Mouse (Mus musculus): ENCODE measurements at regions not wholly inside any gene's neighbourhood (a gene's known extent, or its start where the extent isn't known, plus 50 kb on each side); places are given as distances from the start of the nearest gene placed in this dataset.

DNA sequence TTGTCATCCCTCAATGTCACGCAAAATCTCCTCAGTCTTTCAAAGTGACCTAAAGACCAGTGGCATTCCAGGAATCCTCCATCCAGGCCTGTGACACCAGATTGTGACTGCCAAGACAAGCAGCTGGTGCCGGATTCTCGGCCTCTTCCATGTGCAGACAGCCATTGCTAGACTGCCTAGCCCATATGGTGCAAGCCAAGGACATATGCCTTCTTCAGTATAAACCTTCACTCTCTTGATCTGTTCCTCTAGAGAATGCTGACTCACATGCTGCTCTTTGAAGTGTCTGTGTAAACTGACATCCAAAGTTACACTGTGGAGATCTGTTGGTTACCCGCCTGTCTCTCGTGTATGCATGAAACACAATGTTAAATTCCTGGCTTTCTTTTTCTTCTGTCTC is 589.4 kb upstream of the Kdm8 start:
- peak; percentile 45 to 59 for DNase-seq (ENCODE audit: low spot score in 2 of 2)

DNA sequence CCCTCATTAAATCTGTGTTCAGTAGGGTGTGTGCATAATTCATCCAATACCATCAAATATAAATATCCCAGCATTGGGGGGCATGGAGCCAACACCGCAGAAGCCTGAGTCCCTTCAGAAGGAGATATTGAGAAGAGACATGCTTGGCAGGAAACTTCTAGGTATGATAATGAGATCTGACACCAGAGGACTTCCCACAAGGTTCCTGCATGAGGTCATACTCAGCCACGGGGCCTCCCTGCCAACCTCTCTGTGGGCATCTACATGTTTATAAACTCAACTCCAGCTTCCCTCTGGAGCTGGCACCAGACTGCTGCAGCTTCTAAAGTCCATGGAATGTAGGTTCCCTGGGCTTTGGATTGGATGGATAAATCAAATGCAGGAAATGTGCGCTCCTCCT is 587.4 kb upstream of the Kdm8 start:
- DNase-seq (ENCODE audit: low spot score in 2 of 2): no peak

DNA sequence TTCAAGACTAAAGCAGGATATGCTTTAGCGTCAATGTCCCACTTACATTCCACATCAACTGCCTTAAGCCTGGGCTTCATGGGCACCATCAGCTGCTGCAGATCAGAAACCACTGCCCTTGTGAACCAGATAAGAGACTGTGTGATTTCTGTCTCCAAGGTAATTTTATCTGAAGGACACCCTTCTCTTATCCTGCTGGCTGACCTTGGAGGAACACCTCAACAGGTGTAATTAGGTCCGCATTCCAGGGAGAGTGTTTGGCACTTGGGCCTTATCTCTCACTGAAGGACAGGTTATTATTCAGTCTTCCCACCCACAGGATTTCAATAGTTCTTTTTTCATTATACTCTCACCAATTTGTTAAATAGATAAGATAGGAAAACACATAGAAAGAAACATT is 583.1 kb upstream of the Kdm8 start:
- DNase-seq (ENCODE audit: low spot score in 2 of 2): no peak

DNA sequence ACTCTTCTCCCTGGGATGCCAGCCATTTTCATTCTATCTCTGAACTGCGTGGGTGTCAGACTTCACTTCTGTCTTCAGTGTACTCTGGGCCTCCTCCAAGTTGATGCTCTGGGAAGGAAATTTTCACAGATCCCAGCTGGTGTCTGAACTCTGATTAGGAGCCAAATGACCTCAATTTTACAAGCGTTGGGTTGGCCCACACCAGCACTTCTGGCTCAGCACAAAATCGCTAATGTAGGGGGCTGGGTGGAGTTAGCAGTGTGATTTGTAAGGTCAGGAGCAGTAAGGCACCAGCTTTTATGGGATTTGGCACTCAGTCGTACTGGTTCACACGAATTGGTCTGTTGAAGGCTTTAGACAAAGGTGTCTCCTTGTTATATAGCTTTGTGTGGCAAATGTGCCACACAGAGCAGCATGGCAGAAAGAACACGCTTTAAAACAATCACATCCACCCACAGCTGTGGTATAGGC is 576.3 kb upstream of the Kdm8 start:
- DNase-seq (ENCODE audit: low spot score in 2 of 2): no peak

DNA sequence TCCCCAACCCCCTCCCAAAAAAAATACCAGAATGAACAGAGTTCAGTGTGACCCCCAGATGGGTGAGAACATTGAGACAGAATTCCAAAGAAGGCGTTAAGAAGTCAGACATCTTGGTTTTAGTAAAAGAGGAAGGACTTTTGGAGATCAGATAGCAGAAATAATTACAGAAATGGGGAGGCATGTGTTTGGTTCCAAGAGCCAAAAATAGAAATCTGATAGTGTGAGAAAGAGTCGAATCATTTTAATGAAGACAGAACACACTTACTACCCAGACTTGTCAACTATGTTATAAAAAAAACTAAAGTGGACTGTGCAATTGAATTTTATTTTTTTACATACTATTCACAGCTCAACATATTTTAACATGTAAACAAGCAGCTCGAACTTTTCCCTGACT is 575.9 kb upstream of the Kdm8 start:
- no peak for DNase-seq (ENCODE audit: low spot score in 2 of 2)

DNA sequence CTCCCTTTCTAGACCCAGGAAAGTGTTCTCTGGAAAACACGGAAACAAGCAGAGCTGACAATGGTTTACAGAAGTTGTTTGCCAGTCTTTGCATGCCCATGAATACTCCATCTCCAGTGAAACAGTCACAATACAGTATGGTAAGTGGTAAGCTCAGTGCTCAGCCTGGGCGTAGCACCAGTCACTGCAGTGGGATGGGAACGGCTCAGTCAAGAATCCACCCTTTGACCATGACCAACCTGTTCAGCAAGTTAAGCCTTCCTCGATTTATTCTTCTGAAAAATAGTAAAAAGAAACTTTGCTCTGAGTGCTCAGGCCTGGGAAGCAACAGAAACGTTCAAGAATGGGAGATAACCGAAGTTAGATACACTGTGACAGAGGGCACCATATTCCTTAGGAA is 563.7 kb upstream of the Kdm8 start:
- DNase-seq (ENCODE audit: low spot score in 2 of 2): no peak

DNA sequence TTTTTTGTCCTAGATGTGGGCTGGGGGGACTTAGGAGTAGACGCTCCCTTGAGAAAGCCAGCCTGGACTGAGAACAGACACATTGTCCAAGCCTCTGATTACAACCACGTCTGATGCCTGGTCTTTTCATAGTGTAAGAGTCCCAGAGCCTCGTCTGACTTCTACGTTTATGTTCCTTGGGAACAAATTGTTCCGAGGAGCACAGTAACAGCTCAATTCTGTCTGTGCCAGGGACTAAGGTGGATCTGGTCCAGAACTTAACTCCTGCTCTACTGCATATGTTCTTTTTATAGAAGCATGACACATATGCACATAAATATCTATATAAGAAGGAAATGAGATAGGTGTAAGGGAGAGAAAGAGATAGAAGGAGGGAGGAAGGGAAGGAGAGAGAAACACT is 537.2 kb upstream of the Kdm8 start:
- DNase-seq (ENCODE audit: low spot score in 2 of 2): peak; percentile 42 to 44

DNA sequence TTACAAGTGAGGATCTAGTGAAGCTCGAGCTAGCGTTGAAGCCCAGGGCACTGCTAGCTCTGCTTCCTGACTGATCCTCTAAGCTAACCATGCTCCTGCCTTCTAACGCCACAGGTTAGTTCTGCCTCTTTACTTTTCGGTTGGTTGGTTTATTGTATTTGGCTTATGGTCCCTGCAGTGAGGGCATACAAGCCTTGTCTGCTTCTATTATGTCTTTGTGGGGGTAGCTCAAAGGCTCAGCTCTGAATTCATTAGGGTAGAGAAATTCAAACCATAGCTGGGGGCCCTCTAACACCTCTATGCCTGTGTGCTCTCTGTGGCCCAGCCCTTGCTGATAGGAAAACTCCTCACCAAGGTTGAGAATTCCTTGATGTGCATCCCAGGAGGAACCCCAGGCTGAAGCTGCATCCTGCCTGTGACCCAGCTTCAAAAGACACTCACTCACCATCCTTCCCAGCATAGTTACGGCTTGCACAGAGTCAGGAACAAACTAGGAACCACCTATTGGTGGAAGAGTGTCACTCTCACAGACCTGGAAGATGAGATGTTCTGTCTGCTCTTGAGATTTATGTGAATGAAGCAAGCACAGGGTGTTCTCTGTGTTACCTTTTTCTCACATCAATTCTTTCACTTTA is 536.7 kb upstream of the Kdm8 start:
- DNase-seq (ENCODE audit: low spot score in 2 of 2): no peak

DNA sequence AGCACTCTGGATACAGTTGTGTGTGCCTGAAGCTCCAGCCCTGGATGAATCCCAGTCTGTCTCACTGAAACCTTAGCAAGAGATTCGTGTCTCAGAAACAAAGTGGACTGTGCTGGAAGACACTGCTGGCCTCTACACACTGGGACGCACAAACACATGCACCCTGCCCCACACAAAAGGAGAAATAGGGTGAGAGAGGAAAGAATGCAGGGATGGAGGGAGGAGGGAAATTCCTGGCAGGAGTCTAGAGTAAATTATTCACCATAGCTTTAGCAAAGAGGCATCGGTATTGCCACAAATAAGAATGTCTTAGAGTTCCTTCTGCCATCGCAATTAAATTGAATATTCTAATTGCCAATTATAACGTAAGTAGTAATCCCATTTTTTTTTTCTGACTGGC is 530.4 kb upstream of the Kdm8 start:
- DNase-seq (ENCODE audit: low spot score in 2 of 2): no peak

DNA sequence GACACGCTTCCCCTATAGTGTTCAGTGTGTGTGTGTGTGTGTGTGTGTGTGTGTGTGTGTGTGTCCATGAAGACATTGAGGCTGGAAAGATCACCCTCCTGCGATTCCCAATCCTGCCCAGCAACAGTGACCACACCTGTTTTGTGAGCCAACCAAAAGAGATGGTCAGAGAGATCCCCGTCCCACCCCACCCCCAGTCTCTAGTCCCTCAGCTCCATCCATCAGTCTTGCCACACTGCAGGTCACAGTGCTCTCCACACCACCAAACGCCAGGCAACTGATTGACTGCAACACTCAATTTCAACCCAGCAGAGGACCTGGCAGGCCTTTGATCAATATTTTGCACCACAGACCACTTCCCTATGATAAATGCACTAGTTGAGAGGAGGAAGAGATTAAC is 530.0 kb upstream of the Kdm8 start:
- no peak for DNase-seq (ENCODE audit: low spot score in 2 of 2)

DNA sequence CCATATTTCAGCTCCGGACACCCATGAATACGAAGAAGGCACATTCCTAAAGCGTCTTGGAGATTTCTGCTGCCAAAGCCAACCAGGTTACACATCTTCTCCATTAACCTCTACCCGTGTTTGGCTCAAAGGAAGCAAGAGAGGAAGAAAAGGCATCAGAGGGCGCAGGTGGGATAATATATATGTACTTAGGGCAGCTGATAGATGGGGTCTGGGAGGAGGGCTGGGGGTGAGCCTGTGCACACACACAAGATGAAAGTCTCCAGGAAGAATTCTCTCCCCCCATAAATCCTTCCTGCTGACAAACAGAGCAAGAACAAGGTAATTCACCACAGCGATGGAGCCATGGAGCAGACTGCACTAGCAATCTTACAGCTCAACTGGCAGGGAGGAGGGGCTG is 529.5 kb upstream of the Kdm8 start:
- DNase-seq (ENCODE audit: low spot score in 2 of 2): no peak

DNA sequence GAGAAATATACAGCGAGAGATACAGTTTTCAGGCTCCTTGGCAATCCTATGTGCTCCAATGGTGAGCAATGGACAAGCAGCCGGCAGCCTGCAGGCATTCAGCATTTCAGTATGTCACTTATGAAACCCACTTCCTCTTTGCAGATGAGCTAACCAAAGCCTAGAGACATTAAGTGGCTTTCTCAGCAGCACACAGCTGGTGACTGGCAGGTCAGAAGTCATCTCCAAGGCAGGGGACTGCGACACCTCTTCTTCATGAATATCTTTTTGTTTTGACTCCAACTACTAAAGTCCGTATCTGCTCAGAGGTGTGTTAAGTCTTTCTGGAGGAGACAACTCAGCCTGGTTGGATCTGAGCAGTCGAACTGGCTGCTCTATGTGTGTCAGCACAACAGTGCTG is 528.8 kb upstream of the Kdm8 start:
- DNase-seq (ENCODE audit: low spot score in 2 of 2): no peak

DNA sequence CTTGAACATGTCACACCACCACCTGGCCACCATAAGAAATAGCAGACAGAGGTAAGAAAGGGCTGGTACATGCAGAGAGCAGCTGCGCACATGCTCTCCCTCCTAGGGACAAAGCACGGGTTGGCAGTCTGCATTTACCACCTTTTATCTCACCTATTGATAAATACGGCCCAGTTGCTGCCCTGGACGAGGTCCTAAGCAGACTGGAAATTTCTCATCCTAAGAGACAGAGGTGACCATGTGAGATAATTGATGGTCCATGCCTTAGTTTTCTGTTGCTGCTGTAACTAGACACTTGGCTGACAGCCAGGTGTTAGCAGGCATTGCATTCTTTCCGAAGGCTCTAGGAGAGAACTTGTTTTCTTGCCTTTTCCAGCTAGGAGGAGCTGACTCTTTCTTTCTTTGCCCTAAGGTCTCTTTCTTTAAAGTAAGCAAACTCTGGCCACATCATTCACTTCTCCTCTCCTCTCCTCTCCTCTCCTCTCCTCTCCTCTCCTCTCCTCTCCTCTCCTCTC is 526.8 kb upstream of the Kdm8 start:
- no peak for DNase-seq (ENCODE audit: low spot score in 2 of 2)

DNA sequence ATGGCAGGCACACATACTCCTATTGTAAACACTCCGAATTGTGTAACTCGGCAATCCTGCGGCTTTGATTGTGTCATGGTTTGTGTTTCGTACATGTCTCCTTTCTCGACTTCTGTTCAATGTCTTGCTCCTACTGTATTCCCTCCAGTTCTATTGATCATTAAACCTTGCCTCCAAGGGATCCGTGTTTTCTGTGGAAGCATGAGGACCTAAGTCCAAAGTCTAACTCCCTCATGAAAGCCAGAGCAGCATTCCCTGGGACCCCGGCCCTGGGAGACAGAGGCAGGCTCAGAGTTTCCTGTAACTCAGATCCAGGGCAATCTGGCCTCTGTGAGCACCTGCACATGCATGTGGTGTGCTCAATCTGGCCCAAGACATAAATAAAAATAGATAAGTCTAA is 521.7 kb upstream of the Kdm8 start:
- no peak for DNase-seq (ENCODE audit: low spot score in 2 of 2)

DNA sequence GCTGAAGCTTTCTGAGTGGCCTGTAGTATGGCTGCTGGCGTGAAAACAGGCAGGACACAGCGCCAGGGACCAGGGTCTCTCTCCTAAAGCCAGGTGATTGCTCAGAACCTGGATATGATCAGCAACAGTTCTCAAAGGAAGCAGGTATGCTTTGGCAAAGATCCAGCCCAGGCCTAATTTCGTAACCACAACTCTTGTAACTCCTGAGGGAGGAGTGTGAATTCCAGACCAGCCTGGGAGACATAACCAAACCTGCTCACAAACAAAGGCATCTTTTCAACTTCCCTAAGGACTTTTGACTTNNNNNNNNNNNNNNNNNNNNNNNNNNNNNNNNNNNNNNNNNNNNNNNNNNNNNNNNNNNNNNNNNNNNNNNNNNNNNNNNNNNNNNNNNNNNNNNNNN is 510.9 kb upstream of the Kdm8 start:
- no peak for DNase-seq (ENCODE audit: low spot score in 2 of 2)

DNA sequence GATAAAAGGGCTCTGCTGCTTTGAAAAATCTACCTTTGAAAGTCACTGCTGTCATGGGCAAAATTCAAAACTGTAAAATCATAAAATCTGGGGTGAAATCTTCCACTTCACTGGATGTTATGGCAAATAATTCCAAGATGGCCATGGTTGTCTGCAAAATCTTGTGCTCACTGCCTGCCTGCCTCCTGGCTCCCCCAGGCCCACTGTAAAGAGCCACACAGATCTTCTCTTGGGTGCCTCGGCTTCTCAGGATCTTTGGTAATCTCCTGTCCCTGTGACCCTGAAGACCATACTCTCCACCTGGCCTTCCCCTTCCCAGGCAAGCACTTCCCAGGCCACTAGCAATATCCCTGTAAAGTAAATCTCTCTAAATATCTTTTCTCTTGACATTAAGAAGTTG is 505.1 kb upstream of the Kdm8 start:
- DNase-seq (ENCODE audit: low spot score in 2 of 2): no peak

DNA sequence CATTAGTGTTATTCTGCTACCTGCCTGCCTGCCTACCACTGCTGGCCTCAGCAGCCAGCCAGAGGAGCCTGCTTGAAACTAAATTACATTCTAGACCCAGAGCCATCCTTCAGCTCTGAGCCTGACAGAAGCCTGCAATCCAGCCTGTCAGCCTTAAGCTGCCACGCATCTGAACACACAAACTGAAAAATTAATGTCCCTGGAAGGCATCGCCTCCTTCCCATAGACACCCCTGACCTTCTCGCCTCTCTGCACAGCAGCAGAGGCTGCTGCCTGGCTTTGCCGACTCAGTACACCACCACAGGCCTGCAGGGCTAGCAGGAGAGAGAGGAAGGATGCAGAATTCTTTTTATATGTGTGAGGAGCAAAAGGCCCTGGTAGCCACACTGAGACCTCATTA is 502.9 kb upstream of the Kdm8 start:
- DNase-seq (ENCODE audit: low spot score in 2 of 2): no peak

DNA sequence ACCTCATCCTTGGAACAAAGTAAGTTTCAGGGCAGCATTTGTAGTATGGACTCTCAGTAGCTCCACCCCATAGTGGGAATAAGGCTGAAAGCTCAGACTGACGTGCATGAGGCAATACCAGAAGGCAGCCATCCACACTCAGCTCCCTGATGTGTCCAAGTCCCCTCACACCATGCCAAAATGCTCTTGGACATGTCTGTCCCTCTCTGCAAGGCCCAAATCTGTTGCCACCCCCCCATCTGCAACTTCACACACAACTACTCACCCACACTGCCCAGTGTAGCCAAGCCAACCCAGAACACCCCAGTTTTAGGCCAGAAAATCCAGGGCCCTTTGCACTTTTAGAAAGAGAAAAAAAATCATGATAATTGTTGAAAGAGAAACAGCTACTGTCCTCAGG is 498.1 kb upstream of the Kdm8 start:
- DNase-seq (ENCODE audit: low spot score in 2 of 2): no peak

DNA sequence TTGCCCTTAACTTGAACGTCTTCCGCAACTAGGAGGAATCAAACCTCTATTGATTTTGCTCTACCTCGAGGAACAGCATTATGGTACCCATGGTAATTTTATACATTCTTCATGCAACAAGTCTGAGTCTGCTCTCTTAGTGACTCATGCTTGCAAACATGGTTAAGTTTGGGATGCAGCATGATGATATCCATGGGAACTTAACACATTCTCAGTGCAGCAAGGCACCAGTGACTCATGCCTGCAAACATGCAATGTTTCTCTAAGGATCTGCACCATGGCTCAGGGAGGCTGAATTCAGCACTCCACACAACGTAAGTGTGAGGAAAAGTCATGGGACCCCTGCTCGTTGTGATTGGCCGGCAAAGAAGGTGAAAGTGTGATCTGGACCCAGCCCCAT is 487.1 kb upstream of the Kdm8 start:
- DNase-seq (ENCODE audit: low spot score in 2 of 2): no peak

DNA sequence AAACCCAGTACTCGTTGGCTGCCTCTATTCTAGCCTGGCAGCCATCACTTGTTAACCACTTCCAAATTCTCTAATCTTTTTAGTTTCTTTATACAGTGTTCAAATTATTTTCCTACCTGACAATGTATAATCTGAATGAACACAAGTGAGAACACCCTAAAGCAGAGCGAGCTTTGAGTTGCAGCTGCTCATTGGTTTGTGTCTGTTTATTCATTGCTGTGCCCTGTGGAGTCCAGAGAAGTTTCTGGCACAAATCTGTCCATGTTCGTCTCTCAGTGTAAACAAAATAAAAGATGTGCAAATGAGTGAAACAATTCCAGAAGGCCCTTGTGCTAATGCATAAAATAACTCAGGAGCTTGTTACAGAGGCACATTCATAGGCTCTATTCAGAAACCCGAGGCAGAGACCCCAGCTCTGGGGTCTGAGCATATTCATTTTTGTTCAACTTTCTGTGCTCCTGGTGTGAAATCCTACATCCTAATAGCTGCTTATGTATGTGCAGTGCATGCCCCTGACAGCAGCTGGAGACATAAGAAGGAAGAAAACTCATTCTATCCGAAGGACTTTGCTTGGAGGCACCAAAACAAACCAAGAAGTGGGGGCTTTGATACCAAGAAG is 469.5 kb upstream of the Kdm8 start:
- no peak for DNase-seq (ENCODE audit: low spot score in 2 of 2)

DNA sequence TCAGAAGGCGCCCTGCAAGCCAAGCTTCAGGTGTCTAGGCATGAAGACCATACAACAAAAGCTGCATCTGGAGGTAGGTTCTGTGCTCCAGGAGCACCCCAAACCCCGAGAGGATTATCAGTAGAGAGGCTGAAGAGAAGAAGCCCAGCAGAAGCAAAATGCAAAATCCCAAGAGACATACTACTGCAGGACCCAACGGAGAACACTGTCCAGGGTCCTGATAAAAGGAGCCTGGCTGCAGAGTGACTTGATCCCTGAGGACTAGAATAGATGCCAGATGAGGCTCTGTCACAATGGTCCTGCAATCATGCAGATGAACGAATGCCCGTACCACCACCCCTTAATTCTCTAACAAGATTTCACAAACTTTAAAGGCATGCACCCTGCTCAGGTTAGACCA is 455.0 kb upstream of the Kdm8 start:
- DNase-seq (ENCODE audit: low spot score in 2 of 2): no peak

DNA sequence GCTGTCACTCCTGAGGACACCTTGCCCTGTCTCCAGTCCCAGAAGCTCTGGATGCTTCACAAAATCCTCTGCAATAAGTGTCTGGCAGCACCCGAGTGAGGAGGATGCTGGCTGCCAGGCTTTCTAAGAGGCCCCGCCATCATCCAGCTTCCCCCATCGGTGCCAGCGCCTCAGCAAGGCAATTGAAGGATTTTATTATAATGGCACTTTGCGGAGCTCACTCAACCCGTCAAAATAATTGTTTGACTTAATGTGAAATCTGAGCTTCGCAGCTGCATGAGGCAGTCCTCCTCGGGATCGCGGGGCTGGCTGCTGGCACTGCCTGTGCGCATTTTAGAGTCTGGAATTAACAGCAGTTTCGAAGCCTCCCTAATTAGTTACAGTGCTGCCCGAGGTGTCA is 453.8 kb upstream of the Kdm8 start:
- peak; percentile 17 to 29 for DNase-seq (ENCODE audit: low spot score in 2 of 2)

DNA sequence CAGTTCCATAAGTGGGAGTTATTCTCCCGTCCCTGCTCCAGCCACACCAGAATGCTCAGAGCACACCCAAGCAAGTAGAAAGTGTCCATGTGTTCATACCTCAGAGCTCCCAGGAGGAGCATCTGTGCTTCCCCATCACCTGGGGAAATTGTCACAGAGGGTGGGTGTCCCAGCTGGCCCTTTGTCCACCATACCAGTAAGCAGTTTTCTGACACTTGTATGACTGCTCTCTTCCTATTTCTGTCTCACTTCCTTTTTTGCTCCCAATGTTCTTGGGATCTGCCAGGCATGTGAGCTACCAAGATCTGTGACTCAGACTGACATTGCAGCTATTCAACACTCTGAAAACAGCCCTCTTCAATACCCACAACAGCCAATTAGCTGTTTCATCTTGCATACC is 447.9 kb upstream of the Kdm8 start:
- no peak for DNase-seq (ENCODE audit: low spot score in 2 of 2)

Measured in left cerebral cortex, adult 18-20 months (tissue).